Mouse (Mus musculus) lung, adult 2 months (tissue): ENCODE results near the gene Kifc5b.

Experiments used
- CTCF ChIP-seq: fragments of 200-500 bp; IDR thresholded peaks from 2 replicates; pipeline ENCODE4 v1.5.1; 2011; ENCODE audit warnings: mild to moderate bottlenecking, low read length, control low read depth; ENCODE audit not compliant: insufficient read depth
- POLR2A ChIP-seq: fragments of 200-500 bp; IDR thresholded peaks from 2 replicates; pipeline ENCODE4 v1.6.1; 2011; ENCODE audit warnings: low read depth, mild to moderate bottlenecking, control low read depth, low read length, borderline replicate concordance; ENCODE audit errors: extremely low read depth

DNA sequence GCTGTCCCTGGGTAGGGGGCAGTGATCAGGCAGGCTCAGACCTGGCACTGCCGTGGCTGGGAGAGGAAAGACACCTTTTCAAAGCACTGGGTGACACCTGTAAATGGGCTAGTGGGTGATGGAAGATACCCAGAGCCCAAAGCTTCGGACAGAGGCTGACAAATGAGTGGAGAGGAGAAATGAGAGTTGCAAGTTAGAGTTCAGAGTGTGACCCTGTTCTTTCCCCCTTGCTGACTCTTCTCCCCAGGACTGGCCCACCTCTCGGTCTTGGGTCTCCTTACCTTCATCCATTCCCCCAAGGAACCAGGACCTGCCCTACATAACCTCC lies 23.0 kb downstream of the Kifc5b start:
- no peak for TF ChIP-seq CTCF
- no peak for TF ChIP-seq POLR2A
